ENCODE assay signal across 9 mouse cellular contexts in the genomic region with DNA sequence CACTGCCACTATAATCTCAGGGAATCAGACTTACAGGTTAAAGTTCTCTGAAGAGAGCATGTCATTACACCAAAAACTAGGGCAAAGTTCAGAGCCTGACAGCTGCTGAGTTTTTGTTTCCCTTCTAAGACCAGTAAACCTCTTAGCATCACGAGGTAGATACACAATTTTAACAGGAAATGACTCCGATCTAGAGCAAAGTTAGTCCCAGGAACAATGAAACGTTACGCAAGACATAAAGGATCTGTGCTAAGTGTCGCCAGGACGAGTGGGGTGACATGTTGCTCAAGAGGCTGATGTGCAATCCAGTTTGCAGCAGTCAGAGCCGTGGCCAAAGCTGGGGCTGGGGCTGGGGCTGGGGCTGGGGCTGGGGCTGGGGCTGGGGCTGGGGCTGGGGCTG. TPM values are rescaled to one million over a fixed set of nuclear protein-coding genes. Genes with fewer than 3 reads are reported as not detected.
DNase-seq lines count a peak whose midpoint lies in the region; ATAC-seq and TF ChIP-seq lines count a peak whose summit lies in the region.
"Had no signal": no experiment of that assay in that cellular context is flagged by ENCODE, and none has a peak within 500 bp of the region (broad histone marks: within the 10 kb centered on the region; RNA-seq: fewer than 3 reads in every experiment).

No protein-coding gene starts in this region.

- no peak overlapping the region for H3K27ac ChIP-seq in kidney, embryonic 14.5 days (ENCODE audit: low read depth, low read length)
- peak overlapping the region; percentile 63 for H3K27ac ChIP-seq in heart, postnatal 0 days (ENCODE audit: low read depth)
- H3K27ac ChIP-seq in stomach, postnatal 0 days (replicated peaks), result peak overlapping the region; percentile 67
- no peak overlapping the region for H3K27ac ChIP-seq in forebrain, embryonic 10.5 days

- peak; percentile 51 to 67 for DNase-seq in kidney, adult 8-10 months
- DNase-seq in heart, postnatal 0 days (ENCODE audit: low spot score), result peak; percentile 48
- peak; percentile 79 to 85 for DNase-seq in lung, adult 18-20 months
- peak; percentile 35 for DNase-seq in stomach, postnatal 0 days (ENCODE audit: low spot score)
- no peak for DNase-seq in embryo, embryonic 9.5 days (ENCODE audit: extremely low spot score)
- DNase-seq in forebrain, embryonic 10.5 days (ENCODE audit: extremely low spot score, low spot score), result no peak
- DNase-seq: retina, postnatal 1 day had no signal

- H3K27me3 ChIP-seq in kidney, embryonic 14.5 days (ENCODE audit: control insufficient read depth, insufficient read depth, low read length), result no peaks in the 10 kb centered on the region
- no peaks in the 10 kb centered on the region for H3K27me3 ChIP-seq in heart, postnatal 0 days (ENCODE audit: control insufficient read depth, insufficient read depth, low read length)
- H3K27me3 ChIP-seq in stomach, postnatal 0 days (ENCODE audit: control insufficient read depth, insufficient read depth, low read length), result no peaks in the 10 kb centered on the region
- H3K27me3 ChIP-seq in forebrain, embryonic 10.5 days (ENCODE audit: poor library complexity, severe bottlenecking), result no peaks in the 10 kb centered on the region

- no peak for ATAC-seq in kidney, embryonic 14.5 days (ENCODE audit: low FRiP score, low TSS enrichment)
- ATAC-seq in heart, postnatal 0 days (ENCODE audit: insufficient read depth, low read depth), result peak; percentile 47
- peak; percentile 88 for ATAC-seq in stomach, postnatal 0 days (ENCODE audit: low FRiP score, low TSS enrichment)
- ATAC-seq in erythroblast, adult 5-6 weeks (replicated peaks; ENCODE audit: low FRiP score, poor library complexity, severe bottlenecking), result no peak

- no peak overlapping the region for H3K4me3 ChIP-seq in kidney, embryonic 14.5 days (ENCODE audit: low read length)
- no peak overlapping the region for H3K4me3 ChIP-seq in heart, postnatal 0 days (ENCODE audit: low read depth, low read length)
- H3K4me3 ChIP-seq in stomach, postnatal 0 days (ENCODE audit: low read depth, low read length), result no peak overlapping the region
- H3K4me3 ChIP-seq in forebrain, embryonic 10.5 days, result no peak overlapping the region

- no peak for TF ChIP-seq CTCF in heart, postnatal 0 days (IDR thresholded peaks at IDR 0.05; ENCODE audit: low read depth)
- no peak for TF ChIP-seq CTCF in stomach, postnatal 0 days (IDR thresholded peaks at IDR 0.05; ENCODE audit: low read depth)

- no peak overlapping the region for H3K4me2 ChIP-seq in kidney, embryonic 14.5 days (replicated peaks; ENCODE audit: low read depth, low read length)
- 0 out of 2 replicates have a peak overlapping the region, but pooled peaks have one; percentile 11 for H3K4me2 ChIP-seq in heart, postnatal 0 days (ENCODE audit: low read depth, low read length)
- no peak overlapping the region for H3K4me2 ChIP-seq in stomach, postnatal 0 days (replicated peaks; ENCODE audit: low read depth)

- no peaks in the 10 kb centered on the region for H3K4me1 ChIP-seq in kidney, embryonic 14.5 days (ENCODE audit: control insufficient read depth, insufficient read depth, low read length)
- H3K4me1 ChIP-seq in heart, postnatal 0 days (ENCODE audit: control insufficient read depth, insufficient read depth), result peaks cover 24% of the 10 kb centered on the region
- peaks cover 7% of the 10 kb centered on the region; the same call in 1 of the 2 replicates for H3K4me1 ChIP-seq in stomach, postnatal 0 days (replicated peaks; ENCODE audit: control insufficient read depth, insufficient read depth)
- no peaks in the 10 kb centered on the region for H3K4me1 ChIP-seq in forebrain, embryonic 10.5 days

- no peak overlapping the region for H3K9ac ChIP-seq in kidney, embryonic 14.5 days (ENCODE audit: low read depth, low read length)
- H3K9ac ChIP-seq in heart, postnatal 0 days (replicated peaks; ENCODE audit: low read depth, low read length), result 0 out of 2 replicates have a peak overlapping the region, but pooled peaks have one; percentile 6
- H3K9ac ChIP-seq in stomach, postnatal 0 days (ENCODE audit: low read length), result no peak overlapping the region

- WGBS in kidney, embryonic 14.5 days, result 53% methylated on average over 7 of the region's 7 CpGs
- 32% methylated on average over 7 of the region's 7 CpGs for WGBS in heart, postnatal 0 days
- WGBS in stomach, postnatal 0 days, result 31% methylated on average over 7 of the region's 7 CpGs
- 74% methylated on average over 7 of the region's 7 CpGs for WGBS in forebrain, embryonic 10.5 days

- no peaks in the 10 kb centered on the region for H3K9me3 ChIP-seq in kidney, embryonic 14.5 days (ENCODE audit: control insufficient read depth, low read length)
- H3K9me3 ChIP-seq in heart, postnatal 0 days (replicated peaks; ENCODE audit: control insufficient read depth, low read length), result no peaks in the 10 kb centered on the region
- H3K9me3 ChIP-seq in stomach, postnatal 0 days (ENCODE audit: control insufficient read depth, low read length), result no peaks in the 10 kb centered on the region
- no peaks in the 10 kb centered on the region for H3K9me3 ChIP-seq in forebrain, embryonic 10.5 days

- H3K36me3 ChIP-seq in kidney, embryonic 14.5 days (ENCODE audit: control insufficient read depth, insufficient read depth, low read length), result no peaks in the 10 kb centered on the region
- no peaks in the 10 kb centered on the region for H3K36me3 ChIP-seq in heart, postnatal 0 days (replicated peaks; ENCODE audit: control insufficient read depth, insufficient read depth, low read length)
- no peaks in the 10 kb centered on the region for H3K36me3 ChIP-seq in stomach, postnatal 0 days (ENCODE audit: control insufficient read depth, insufficient read depth, low read length)
- no peaks in the 10 kb centered on the region for H3K36me3 ChIP-seq in forebrain, embryonic 10.5 days (replicated peaks)

- TF ChIP-seq EP300 in heart, postnatal 0 days (IDR thresholded peaks at IDR 0.05; ENCODE audit: low read depth), result peak; percentile 63; the same call in 1 of the 2 replicates
- no peak for TF ChIP-seq EP300 in stomach, postnatal 0 days (optimal IDR thresholded peaks at IDR 0.05)

RNA-seq across cellular contexts. Expression of gene Plin2, which starts 20.3 kb away (rescaled TPM):
- polyA plus RNA-seq in kidney, embryonic 14.5 days (2014; fragmentation: Nextera tagmentation; extraction: Ambion mirVana), result 50.4 and 56.5 TPM in 2 replicates
- 82.6 and 92.3 TPM in 2 replicates for total RNA-seq in heart, postnatal 0 days (2014; rRNA removed; ENCODE audit: low replicate concordance)
- 63.9 and 76.3 TPM in 2 replicates for polyA plus RNA-seq in heart, postnatal 0 days (2015; fragmentation: Nextera tagmentation; extraction: Ambion mirVana)
- polyA plus RNA-seq in stomach, postnatal 0 days (2015; fragmentation: Nextera tagmentation; extraction: Ambion mirVana), result 50.7 and 57.8 TPM in 2 replicates
- polyA plus RNA-seq in forebrain, embryonic 10.5 days (2016; fragmentation: Nextera tagmentation; extraction: Ambion mirVana), result 72.9 and 73.7 TPM in 2 replicates
- total RNA-seq in erythroblast, adult 5-6 weeks (2015; ENCODE audit: low replicate concordance), result 11.3 and 33.9 TPM in 2 replicates
- total RNA-seq in erythroblast, adult 5-6 weeks (2017; ENCODE audit: low replicate concordance), result 23.7 and 39.7 TPM in 2 replicates

RNA-seq across cellular contexts. Expression of gene Dennd4c, which starts 58.2 kb away (rescaled TPM):
- polyA plus RNA-seq in kidney, embryonic 14.5 days (2014; fragmentation: Nextera tagmentation; extraction: Ambion mirVana), result 4.9 and 10.3 TPM in 2 replicates
- 19.2 and 28.6 TPM in 2 replicates for total RNA-seq in heart, postnatal 0 days (2014; rRNA removed; ENCODE audit: low replicate concordance)
- 2.8 and 3.4 TPM in 2 replicates for polyA plus RNA-seq in heart, postnatal 0 days (2015; fragmentation: Nextera tagmentation; extraction: Ambion mirVana)
- 3.5 and 4.2 TPM in 2 replicates for polyA plus RNA-seq in stomach, postnatal 0 days (2015; fragmentation: Nextera tagmentation; extraction: Ambion mirVana)
- 6.2 and 6.4 TPM in 2 replicates for polyA plus RNA-seq in forebrain, embryonic 10.5 days (2016; fragmentation: Nextera tagmentation; extraction: Ambion mirVana)
- total RNA-seq in erythroblast, adult 5-6 weeks (2015; ENCODE audit: low replicate concordance), result 5.2 and 7.5 TPM in 2 replicates
- 5.5 and 6.6 TPM in 2 replicates for total RNA-seq in erythroblast, adult 5-6 weeks (2017; ENCODE audit: low replicate concordance)

Comparison
In these comparisons a context has a peak if more than half of its experiments do, and no peak if none do; other contexts are left out.
1. DNase-seq: peak in kidney, adult 8-10 months (2 of 2), heart, postnatal 0 days (single experiment), lung, adult 18-20 months (2 of 2) and stomach, postnatal 0 days (single experiment); none in embryo, embryonic 9.5 days (single experiment) and forebrain, embryonic 10.5 days (single experiment).
2. ATAC-seq: peak in heart, postnatal 0 days (single experiment) and stomach, postnatal 0 days (single experiment); none in kidney, embryonic 14.5 days (single experiment) and erythroblast, adult 5-6 weeks (single experiment).
3. H3K27ac ChIP-seq: peak in heart, postnatal 0 days (single experiment) and stomach, postnatal 0 days (single experiment); none in kidney, embryonic 14.5 days (single experiment) and forebrain, embryonic 10.5 days (single experiment).